Comparison of ENCODE assay signal across 22 mouse cellular contexts in the genomic region with DNA sequence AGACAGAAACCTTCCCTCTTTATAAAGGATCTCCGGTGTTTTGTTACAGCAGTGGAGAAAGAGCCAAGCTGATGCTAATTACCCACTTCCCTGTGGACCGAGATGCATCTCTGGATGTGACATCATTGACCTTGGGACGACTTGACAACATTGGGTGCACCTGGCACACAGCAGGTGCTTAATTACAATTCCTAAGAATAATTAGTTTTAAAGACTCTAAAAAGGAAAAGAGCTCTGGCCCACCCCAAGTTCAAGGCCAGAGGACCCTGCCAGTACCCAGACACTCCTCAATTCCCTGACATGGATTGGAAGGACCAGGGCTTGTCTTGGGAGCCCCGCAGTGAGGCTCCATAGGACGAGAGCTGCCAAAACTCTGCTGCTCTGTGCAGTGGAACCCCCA. TPM values are rescaled to one million over a fixed set of nuclear protein-coding genes. Genes with fewer than 3 reads are reported as not detected.
DNase-seq lines count a peak whose midpoint lies in the region; ATAC-seq and TF ChIP-seq lines count a peak whose summit lies in the region.
"Had no signal": no experiment of that assay in that cellular context is flagged by ENCODE, and none has a peak within 500 bp of the region (broad histone marks: within the 10 kb centered on the region; RNA-seq: fewer than 3 reads in every experiment).

No protein-coding gene starts in this region.

- peak overlapping the region; percentile 82; the same call in 1 of the 2 replicates for H3K4me3 ChIP-seq in testis, adult 2 months (ENCODE audit: control insufficient read depth, low read depth, low read length)
- no peak overlapping the region for H3K4me3 ChIP-seq in limb, embryonic 10.5 days

- H3K36me3 ChIP-seq in testis, adult 2 months (ENCODE audit: control insufficient read depth, insufficient read depth, low read length), result no peaks in the 10 kb centered on the region
- peaks cover 24% of the 10 kb centered on the region for H3K36me3 ChIP-seq in limb, embryonic 10.5 days

- H3K27ac ChIP-seq in testis, adult 2 months (ENCODE audit: control insufficient read depth, insufficient read depth, low read depth, low read length), result no peak overlapping the region
- no peak overlapping the region for H3K27ac ChIP-seq in limb, embryonic 10.5 days

- WGBS in limb, embryonic 10.5 days, result 82% methylated on average over 5 of the region's 5 CpGs

- no peaks in the 10 kb centered on the region for H3K27me3 ChIP-seq in testis, adult 2 months (ENCODE audit: control insufficient read depth, insufficient read depth, low read length)
- no peaks in the 10 kb centered on the region for H3K27me3 ChIP-seq in limb, embryonic 10.5 days (ENCODE audit: low read depth, poor library complexity, severe bottlenecking)
- H3K27me3 ChIP-seq: CH12.LX, Patski had no signal

- 0 out of 2 replicates have a peak, but pooled peaks cover 2% of the 10 kb centered on the region for H3K4me1 ChIP-seq in testis, adult 2 months (ENCODE audit: control insufficient read depth, insufficient read depth, low read length)
- H3K4me1 ChIP-seq in limb, embryonic 10.5 days, result peaks cover 3% of the 10 kb centered on the region; the same call in 1 of the 2 replicates

- no peak for TF ChIP-seq POLR2A in testis, adult 2 months (IDR thresholded peaks at IDR 0.05; ENCODE audit: control insufficient read depth, low read depth, low read length)

- no peak for DNase-seq in testis, postnatal 14 days (ENCODE audit: low spot score)
- peak; percentile 91 for DNase-seq in ES-CJ7 (ENCODE audit: low read depth, low spot score)
- peak; percentile 97 for DNase-seq in R1 (ENCODE audit: low read depth, low spot score)
- DNase-seq in ZHBTc4 (ENCODE audit: low read depth, low spot score), result peak; percentile 93
- DNase-seq in limb, embryonic 10.5 days (ENCODE audit: low spot score), result no peak
- no peak for DNase-seq in heart, adult 11 months
- DNase-seq: adrenal gland, adult 8-10 months; adrenal gland, postnatal 10 days; adrenal gland, postnatal 14 days; adrenal gland, postnatal 25 days; B cell, adult 2 months; cerebellum, adult 11 months; cerebellum, adult 11-12 months; cerebellum, adult 18-20 months; cerebellum, adult 2 months; cerebellum, adult 8-10 months; cerebellum, adult 9-10 months had no signal

- no peaks in the 10 kb centered on the region for H3K9me3 ChIP-seq in limb, embryonic 10.5 days (replicated peaks)
- H3K9me3 ChIP-seq: G1E had no signal

- TF ChIP-seq CTCF in testis, adult 2 months (IDR thresholded peaks at IDR 0.05; ENCODE audit: control insufficient read depth, insufficient read depth, insufficient replicate concordance, low read depth, low read length), result no peak

- ATAC-seq in activated CD4-positive, CD25-positive, alpha-beta regulatory T cell, adult 4 months, result no peak
- ATAC-seq: Patski had no signal

RNA-seq across cellular contexts. Expression of gene Cstb, which starts 16.1 kb away (rescaled TPM):
- polyA plus RNA-seq in testis, adult 2 months (2012; rRNA removed), result 17.6 and 20.3 TPM in 2 replicates
- polyA plus RNA-seq in limb, embryonic 10.5 days (2016; fragmentation: Nextera tagmentation; extraction: Ambion mirVana), result 148 and 152 TPM in 2 replicates
- polyA plus RNA-seq in activated CD4-positive, CD25-positive, alpha-beta regulatory T cell, adult 4 months (2017; shearing (Covaris generic)), result 100 to 1,000 TPM; 166 to 179 TPM

RNA-seq across cellular contexts. Expression of gene Pdxk, which starts 23.2 kb away (rescaled TPM):
- 3.9 and 4.1 TPM in 2 replicates for polyA plus RNA-seq in testis, adult 2 months (2012; rRNA removed)
- 11.7 and 11.8 TPM in 2 replicates for polyA plus RNA-seq in limb, embryonic 10.5 days (2016; fragmentation: Nextera tagmentation; extraction: Ambion mirVana)
- 1 to 10 TPM; 5.7 to 8.5 TPM for polyA plus RNA-seq in activated CD4-positive, CD25-positive, alpha-beta regulatory T cell, adult 4 months (2017; shearing (Covaris generic))

RNA-seq across cellular contexts. Expression of gene Rrp1, which starts 28.8 kb away (rescaled TPM):
- 349 and 360 TPM in 2 replicates for polyA plus RNA-seq in testis, adult 2 months (2012; rRNA removed)
- polyA plus RNA-seq in limb, embryonic 10.5 days (2016; fragmentation: Nextera tagmentation; extraction: Ambion mirVana), result 355 and 359 TPM in 2 replicates
- polyA plus RNA-seq in activated CD4-positive, CD25-positive, alpha-beta regulatory T cell, adult 4 months (2017; shearing (Covaris generic)), result 100 to 1,000 TPM in 1 of 2 experiments, 10 to 100 TPM in 1; 92.2 to 124 TPM

Comparison
In these comparisons a context has a peak if more than half of its experiments do, and no peak if none do; other contexts are left out.
1. DNase-seq: peak in ES-CJ7 (single experiment), R1 (single experiment) and ZHBTc4 (single experiment); none in testis, postnatal 14 days (single experiment), limb, embryonic 10.5 days (single experiment) and heart, adult 11 months (single experiment).